Mouse (Mus musculus) kidney, adult 2 months (tissue): ENCODE results near the gene Dtnbp1.

ENCODE experiments used
- CTCF ChIP-seq: fragments of 200-500 bp; conservative IDR thresholded peaks from 2 replicates; pipeline ENCODE4 v1.5.1; 2011; ENCODE audit warnings: low read depth, mild to moderate bottlenecking, control low read depth, low read length, moderate library complexity, mixed read lengths; ENCODE audit not compliant: insufficient read depth, insufficient read length
- POLR2A ChIP-seq: fragments of 200-500 bp; IDR thresholded peaks from one replicate; pipeline ENCODE4 v1.6.1; 2011; ENCODE audit warnings: low read depth, low read length, control low read depth

- TF ChIP-seq CTCF (no peak), POLR2A (no peak)
Observed at GRCm38 (mm10) chr13:44896211-44896610, 105.7 kb downstream of the Dtnbp1 start.
